Mouse (Mus musculus) adrenal gland, adult 18-20 months (tissue): Measurements from ENCODE around the gene Hs3st1. TPM values are rescaled to one million over a fixed set of nuclear protein-coding genes. Genes with fewer than 3 reads are reported as not detected.

Source experiments
- DNase-seq, 2 experiments: peaks; one replicate each; pipeline ENCODE4 v3.0.0; 2021 to 2022; ENCODE audit warnings: low spot score in 2 of 2
- total RNA-seq, 2 experiments: library from RNA; stranded (reverse); gene quantifications; 1 replicate in 1 of 2; 2 replicates in 1 of 2; pipeline ENCODE4 v1.2.3; 2021

Hs3st1 gene
- total RNA-seq, 2 experiments from 2014 or later: 6.7 to 11.2 TPM

DNA sequence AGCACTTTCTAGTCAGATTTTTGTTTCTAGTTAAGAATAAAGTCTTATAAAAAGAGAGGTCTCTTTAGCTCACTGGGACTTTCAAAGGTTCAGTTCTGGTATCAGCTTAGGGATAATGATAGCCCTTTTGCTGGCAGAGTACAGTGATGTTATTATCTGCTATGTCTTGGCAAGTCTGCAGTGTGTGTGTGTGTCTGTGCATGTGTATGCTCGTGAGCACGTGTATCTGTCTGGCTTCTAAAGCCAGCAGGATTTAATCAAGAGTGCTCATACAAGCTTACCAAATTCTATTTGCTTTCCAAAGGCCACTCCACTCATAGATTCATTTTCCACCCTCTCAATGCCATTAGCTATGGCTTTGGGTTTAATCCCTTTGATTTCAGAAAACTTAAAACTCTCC is 160.5 kb downstream of the Hs3st1 start:
- no peak for DNase-seq
